Mouse (Mus musculus) cerebellum, adult 11-12 months (tissue): Measurements from ENCODE around the gene Mex3a.

Experiments used
- DNase-seq: peaks from one replicate; pipeline ENCODE4 v3.0.0; 2022

The Mex3a gene

DNA sequence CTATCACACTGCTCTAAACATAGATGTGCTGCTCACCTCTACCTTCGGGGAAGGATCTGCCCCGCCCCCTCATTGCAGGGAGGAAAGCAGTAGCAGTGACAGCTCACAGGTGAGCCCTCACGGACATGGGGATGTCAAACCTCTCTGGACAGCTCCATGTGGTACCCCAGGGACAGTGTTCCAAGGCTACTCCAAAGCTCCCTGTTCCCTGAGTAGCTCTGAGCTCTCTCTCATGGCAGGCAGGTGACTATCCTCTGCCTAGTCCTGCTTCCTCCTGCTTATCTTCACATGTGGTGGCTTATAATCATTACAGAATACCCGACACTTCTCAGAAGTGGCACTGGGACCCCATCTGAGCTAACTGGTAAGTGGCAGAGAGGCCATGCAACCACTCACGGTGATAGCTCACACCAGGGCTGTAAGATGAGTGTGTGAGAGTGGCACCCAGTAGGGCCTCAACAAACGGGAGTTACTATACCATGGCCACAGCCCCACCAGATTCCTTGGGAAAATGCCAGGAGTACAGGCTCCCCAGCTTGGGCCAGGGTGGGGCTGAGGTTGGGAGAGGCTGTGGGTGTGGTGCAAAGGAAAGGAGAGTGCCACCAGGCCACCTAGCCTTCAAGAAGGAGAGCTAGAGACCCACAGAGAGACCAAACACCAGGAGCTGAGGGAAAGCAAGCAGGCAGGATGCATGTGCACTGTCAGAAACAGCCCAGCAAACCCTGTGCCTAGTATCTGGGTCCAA lies 14.7 kb downstream of the Mex3a start:
- peak; percentile 38 for DNase-seq

DNA sequence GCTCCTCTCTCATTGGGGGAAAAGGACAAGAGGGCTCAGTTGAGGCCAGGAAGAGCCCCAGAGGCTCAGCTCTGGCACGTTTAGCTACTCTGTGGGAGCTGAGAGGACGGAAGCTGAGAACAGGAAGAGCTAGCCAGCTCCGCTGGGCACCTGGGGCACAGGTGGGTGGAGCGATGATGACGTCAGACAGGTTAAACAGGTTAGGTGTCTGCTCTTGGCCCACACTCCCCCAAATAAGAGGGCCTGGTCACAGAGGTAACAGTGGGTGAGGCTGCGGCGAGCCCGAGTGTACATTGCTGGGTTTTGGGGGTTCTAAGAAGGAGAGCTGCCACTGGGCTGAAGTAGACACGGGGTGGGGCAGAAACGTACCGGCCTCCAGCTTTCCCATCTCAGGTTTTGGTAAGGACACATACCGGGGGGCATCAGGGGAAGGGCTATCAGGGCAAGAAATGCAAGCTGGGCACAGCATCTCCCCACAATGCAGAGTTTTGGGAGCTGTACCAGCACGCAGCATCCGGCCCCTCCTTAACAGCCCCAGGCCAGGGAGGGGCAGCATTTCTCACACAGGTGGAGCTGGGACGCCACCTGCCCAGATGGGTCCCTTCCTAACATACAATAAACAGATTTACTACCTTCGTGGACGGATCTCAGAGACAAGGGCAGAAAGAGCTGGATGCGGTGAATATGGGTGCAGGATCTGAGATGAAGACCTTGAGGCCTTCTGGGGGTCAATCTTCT lies 16.2 kb downstream of the Mex3a start, which contains the start of gene Rab25:
Rab25 (minus strand) TSS at position 121 of the 738 bp plus-strand sequence.
- peak; percentile 47 for DNase-seq

DNA sequence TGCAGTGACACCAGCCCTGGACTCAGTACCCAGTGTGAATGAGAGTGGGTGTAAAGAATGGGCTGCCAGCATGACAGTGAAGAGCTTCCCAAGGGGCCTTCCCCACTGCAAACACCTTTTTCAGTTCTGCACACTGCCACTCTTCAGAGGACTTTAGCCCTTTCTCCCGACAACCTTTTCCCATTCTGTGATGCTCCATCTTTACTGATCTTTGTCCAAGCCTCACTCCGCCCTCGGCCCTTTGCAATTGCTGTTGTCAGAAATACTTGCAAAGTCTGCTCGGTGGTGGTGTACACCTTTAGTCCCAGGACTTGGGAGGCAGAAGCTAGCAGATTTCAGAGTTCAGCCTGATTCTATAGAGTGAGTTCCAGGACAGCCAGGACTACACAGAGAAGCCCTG lies 19.4 kb downstream of the Mex3a start:
- DNase-seq: peak; percentile 41

DNA sequence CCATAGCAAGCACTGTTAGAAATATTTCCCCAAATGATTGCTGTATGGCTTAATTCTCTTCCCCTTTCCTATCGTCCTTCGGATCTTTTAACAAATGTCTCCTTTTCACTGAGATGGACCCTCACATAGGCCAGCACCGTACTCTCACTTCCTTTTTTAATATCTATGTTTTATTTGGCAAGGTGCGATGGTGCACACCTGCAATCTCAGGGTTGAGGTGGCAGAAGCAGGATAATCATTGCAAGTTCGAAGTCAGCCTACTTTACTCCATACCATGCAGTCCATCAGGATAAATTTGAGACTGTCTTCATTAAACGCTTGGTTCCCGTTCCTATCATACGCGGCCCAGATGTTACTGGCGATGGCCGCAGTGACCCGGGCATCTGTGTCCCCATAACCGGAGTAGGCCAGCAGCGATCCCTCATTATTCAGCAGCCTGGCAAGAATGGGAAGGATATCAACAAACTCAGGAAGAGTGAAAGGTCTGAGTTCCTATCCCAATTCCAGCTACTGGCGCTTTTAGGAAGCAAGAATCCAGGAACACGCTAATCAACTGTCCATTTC lies 20.0 kb downstream of the Mex3a start:
- DNase-seq: peak; percentile 66

DNA sequence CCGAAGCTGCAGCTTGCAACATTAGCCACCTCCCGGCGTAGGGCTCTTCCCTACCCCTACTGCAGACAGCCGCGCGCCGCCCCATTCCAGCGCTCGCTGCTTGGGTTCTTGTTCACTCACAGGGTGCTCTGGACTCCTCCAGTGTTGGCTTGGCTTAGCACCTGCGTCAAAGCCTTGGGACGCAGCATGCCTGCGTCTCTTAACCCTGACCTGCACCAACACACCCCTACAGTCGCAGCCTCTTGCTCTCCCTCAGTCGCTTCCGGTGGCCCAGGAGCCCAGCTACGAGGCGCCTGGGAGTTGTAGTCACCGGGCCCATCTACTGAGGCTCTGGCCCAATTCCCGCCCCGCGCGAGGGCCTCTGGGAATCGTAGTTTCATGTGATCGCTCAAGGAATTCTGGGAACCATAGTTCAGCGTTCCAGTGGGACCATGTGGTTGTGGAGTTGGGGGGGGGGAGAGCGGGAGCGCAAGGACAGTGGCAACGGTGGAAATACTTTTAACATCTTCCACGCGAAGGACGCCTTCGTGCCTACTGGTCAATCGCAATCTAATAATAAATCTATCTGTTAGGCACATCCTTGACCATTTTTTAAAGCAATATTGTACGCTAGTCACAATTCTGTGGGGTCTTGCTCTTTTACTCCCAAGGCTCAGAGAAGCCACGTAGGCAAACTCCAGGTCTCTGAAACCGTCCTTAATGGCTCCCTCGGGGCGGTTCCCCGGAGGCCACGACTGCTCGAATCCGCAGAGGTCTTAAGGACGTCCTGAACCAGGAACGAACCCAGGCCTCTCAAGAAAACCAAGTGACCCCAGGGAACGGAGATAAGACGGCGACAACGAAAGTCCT lies 20.7 kb downstream of the Mex3a start, which contains the start of gene Lamtor2:
Lamtor2 (minus strand) TSS at position 399 of the 849 bp plus-strand sequence.
- peak; percentile 98 for DNase-seq

DNA sequence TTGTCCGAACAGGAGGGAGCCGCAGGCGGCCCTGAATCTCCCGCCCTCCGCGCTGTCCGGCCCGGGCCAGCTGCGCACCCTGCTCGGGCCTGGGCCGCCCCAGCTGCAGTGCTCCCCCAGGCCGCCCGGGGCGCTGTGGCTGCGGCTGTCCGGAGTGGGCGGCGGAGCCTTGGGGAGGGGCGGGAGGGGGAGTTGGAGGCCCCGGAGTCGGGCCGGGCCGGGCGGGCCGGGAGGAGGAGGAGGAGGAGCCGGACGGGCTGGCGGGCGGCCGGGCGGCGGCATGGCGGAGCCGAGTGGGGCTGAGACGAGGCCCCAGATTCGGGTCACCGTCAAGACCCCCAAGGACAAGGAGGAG lies 21.3 kb downstream of the Mex3a start, which contains the start of gene Ubqln4:
Ubqln4 (plus strand) TSS at position 234 of the 355 bp plus-strand sequence.
- no peak for DNase-seq

DNA sequence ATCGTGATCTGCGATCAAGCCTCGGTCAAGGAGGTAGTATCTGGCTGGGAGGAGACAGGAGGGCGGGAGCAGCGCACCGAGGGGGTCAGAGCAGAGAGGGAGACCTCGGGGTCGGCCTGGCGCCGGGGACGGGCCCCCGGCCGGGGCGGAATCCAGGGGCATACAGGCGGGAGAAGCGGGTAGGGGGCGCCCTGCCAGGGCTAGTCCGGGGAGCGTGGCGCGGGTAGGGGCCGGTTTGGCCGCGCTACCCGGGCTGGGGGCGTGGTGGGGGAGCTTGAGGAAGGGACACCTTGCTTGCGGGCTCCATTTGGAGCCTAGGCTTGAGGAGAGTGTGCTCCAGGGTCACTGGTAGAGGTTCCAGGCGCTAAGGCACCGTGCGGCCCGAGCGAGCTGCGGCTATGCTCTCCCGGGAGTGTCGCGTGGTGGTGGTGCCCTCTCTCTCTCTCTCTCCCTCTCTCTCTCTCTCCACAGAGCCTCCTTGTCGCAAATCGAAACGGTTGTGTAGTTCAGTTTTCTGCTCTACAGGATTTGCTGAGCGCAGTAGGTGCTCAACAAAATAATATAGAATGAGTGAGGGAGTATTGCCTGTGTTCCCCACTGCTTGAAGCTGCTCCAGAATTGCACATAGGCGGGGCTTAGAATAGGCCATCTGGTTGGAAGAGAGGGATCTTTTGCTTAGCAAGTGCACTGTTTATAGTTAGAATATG lies 21.8 kb downstream of the Mex3a start:
- DNase-seq: peak; percentile 88

DNA sequence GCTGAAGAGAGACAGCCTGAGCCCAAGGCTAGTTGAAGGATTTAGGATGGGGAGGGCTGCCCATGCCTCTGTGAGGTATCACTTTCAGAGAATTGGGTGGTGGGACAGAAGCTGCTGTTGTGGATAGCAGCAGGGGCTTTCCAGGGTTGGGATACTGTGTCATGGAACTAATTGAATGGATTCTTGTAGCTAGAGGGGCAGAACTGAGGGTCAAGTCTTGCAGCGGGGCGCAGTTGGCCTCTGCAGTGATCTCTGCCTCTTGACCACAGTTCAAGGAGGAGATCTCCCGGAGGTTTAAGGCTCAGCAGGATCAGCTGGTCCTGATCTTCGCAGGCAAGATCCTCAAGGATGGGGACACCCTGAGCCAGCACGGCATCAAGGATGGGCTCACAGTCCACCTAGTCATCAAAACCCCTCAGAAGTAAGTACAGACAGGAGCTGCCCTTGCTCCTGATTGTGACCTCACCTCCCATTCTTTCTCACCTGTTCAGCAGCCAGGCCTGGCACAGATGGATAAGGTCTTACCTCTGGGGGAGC lies 22.9 kb downstream of the Mex3a start:
- DNase-seq: no peak

DNA sequence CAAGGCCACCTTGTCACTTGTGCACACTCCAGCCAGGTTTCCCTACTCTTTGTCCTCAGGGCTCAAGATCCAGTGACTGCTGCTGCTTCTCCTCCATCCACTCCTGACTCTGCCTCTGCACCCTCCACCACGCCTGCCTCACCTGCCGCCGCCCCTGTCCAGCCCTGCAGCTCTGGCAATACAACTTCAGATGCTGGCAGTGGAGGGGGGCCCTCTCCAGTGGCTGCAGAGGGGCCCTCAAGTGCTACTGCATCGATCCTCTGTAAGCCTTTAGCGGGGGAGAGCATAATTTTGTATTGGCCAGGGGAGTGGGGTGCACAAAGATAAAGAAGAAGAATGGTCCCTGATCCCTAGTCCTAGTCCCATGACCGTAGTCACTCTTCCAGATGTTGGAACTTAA lies 23.5 kb downstream of the Mex3a start:
- DNase-seq: peak; percentile 50

DNA sequence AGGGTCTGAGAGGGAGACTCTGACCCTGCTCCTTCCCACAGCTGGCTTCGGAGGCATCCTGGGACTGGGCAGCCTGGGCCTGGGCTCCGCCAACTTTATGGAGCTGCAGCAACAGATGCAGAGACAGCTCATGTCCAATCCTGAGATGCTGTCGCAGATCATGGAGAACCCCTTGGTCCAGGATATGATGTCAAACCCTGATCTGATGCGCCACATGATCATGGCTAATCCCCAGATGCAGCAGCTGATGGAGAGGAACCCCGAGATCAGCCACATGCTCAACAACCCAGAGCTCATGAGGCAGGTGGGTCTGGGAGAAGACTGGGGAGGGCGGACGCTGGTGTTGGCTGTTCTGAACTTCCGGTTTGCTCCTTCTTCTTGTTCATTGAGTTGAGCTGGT lies 24.4 kb downstream of the Mex3a start:
- DNase-seq: no peak

DNA sequence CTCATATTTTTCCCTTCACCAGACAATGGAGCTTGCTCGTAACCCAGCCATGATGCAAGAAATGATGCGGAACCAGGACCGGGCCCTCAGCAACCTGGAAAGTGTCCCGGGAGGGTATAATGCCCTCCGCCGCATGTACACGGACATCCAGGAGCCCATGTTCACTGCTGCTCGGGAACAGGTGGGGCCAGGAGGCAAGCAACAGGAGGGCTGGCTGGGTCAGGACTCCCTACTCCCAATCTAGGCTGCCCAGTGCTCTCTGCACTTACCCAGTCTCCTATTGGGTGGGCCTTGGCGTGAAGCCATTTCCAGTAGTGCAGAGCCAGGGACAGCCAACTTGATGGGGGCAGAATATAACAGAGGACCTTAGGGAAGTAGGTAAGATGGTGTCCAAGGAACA lies 27.4 kb downstream of the Mex3a start:
- DNase-seq: no peak

DNA sequence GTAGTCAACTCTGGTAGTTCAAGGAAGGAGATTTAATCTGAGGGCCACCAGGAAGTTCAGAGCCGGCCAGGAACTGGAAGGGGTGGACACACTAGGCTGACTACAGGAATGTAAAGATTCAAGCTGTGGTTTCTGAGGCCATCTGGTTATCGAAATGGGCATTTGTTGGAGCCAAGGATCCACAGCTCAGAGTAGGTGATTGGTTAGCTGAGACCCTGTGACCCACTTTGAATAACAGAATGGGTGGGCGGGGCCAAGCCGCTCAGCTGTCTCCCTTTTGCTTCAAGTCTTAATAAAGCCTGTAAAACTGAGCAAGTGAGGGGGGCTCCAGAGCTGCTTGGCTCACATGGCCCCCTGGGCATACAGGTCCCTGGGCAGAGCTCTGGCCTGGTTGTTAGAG lies 29.8 kb downstream of the Mex3a start:
- DNase-seq: no peak

DNA sequence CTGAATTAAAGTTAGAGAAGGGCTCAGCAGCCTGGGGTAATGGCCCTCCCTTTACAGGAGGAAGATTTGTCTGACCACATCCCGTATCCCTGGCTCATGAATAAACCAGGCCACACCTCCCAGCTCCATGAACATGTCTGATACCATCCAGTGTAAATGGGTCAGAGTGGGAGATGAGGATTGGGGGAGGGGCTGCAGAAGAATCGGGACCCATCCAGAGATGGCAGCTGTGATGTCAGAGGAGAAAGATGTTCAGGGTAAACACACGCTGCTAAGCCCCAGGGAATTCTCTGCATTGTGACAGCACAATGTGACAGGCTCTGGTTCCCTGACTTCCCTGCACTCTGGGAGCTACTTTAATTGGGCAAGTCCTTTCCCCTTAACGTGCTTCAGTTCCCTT lies 31.2 kb downstream of the Mex3a start:
- DNase-seq: no peak

DNA sequence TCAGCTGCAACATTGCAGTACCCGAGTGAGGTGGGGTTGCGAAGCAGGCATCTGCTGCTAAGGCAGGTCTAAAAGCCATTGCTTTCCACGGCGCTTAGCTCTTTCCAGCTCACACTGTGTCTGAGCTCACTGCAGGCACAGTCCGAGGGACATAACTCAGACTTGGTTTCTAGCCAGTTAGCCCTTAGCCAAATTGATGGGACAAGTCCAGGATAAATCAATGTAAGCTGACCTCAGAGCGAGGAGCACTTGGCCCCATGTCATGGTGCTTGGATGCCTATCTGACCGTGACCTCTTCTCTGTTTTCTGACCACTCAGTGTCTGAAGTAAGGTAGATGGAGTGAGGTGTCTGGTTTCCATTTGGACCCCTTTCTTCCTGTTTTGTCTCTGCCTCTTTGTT lies 31.8 kb downstream of the Mex3a start:
- no peak for DNase-seq

DNA sequence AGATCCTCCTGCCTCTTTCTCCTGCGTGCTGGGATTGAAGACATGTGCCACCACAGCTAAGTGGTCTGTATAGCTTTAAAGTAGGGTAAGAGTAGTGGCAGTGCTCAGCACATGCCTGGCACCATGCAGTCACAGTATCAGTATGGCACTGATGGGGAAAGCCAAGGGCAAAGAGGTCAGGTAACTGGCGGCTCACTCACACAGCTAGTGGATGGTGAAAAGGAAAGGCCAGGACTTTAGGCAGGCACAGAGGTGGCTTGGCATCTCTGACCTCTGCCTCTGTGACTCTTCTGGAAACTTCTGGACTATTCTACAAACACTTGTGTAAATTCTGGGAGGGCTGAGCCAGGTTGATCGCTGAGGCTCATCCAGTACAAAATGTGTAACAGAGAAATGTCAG lies 33.9 kb downstream of the Mex3a start:
- no peak for DNase-seq

DNA sequence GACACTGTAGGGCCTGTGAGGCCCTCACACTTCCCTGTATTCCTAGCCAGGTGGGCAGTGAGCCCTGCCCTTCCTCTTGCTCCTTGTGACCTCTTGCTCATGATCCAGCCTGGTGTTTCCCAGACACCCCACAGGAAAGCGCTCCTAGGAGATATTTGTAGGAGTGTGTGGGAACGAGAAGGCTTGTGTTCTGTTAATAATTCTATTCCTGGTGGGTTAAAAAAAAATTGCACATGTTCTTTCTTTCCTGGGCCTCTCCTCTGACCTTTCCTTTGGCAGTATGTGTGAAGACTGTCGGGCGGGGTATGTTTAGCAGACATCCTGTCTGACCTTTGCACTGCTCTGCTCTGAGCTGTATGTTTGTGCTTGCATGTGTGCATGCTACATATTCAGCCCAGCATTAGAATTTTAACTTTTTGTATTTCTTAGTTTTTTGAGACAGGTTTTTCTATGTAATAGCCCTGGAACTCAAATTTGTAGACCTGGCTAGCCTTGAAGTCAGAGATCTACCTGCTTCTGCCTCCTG lies 34.4 kb downstream of the Mex3a start:
- DNase-seq: no peak

DNA sequence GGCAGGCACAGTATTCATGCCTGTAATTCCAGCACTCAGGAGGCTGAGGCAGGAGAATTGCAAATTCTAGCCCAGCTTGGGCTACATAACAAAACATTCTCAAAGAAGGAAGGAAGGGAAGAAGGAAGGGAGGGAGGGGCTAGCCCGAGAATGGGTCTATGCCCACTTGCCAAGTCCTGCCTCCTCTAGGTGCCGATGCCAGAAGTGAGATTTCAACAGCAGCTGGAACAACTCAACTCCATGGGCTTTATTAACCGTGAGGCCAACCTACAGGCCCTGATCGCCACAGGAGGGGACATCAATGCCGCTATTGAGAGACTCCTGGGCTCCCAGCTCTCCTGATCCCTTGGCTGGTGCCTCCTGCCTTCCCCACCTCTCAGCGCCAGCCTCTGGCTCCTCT lies 35.7 kb downstream of the Mex3a start:
- no peak for DNase-seq

DNA sequence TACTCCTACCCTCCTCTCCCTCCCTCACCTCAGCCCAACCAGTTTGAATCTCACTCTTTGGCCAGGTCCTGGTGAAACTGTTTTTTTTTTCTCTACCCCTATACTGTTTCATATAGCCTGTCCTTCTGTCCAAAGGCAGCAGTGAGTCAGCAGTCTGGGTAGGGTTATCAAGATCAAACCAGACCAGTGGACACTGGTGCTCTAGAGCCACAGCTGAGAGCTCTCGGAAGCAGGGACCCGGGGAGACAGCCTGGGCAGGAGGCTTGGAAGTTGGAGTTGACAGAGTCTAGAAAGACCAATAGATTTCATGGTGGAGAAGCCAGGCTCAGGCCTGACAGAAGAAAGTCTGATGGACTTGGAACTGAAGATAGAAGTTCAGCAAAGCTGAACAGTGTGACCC lies 36.4 kb downstream of the Mex3a start:
- DNase-seq: no peak

DNA sequence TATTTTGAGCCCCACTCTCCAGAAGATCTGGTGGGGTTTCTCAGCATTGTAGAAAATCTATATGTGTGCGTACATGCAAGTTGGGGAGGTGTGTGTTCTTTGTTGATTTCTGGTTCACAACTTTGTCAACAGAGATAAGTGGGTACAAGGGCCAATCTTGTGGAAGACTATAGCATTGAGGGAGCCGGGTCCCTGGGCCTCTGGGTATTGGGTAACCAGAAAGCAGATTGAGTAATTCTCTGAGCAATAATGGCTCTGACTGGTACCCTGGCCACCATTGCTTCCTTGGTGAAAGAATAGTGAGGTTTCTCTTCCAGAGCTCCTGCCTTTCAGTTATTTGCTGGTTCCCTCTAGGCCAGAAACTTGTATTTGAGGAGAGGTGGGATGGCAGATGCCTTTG lies 36.9 kb downstream of the Mex3a start:
- DNase-seq: no peak

DNA sequence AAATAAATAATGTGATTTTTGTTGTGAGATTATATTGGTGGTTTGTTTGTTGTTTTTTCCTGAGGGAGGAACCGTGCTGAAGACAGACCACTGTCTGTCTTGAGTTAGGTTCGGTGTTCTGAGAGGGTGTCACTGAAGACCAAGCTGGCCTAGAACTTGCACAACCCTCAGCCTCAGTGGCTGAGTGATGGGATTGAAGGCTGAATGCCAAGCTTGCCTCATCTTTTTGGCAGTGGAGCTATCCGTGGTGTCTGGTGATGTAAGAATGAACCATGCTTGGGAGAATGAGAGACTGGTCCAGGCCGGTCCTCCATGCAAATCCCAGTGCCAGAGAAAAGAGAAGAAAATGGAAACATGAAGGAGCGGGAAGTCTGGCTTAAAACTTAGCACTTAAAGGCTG lies 37.5 kb downstream of the Mex3a start:
- no peak for DNase-seq

DNA sequence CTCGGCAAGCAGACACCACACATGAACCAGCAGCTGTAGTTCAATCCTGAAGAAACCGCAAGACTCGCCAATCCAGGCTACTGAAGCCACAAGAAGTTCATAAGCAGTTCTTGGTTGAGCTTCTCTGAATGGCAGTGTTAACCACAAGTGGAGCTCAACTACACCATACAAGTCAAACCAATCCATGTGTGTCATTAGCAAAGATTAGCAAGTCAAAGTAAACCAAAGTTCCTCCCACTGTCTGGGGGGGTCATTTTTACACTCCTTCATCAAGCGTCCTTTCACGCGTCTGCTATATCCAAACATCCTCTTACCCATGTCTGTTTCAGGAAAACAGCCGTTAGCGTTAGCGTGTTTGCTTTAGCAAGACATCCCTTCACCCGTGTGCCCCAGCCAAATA lies 38.1 kb downstream of the Mex3a start:
- DNase-seq: no peak

DNA sequence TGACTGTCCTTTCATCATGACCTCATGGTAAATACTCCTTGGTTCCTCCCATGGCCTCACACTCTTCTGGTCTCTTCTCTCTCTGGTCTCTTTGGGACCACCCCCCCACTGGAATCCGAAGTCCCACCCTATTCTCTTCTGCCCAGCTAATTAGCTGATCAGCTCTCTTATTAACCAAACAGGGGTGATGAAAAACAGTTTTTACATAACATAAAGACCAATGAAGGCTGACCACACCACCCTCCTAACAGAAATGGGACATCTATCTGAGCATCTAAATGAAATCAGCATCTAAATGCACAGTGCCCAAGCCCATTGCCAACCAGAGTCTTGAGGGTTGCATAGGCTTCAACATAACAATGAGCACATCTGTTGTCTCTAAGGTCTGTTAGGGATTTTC lies 39.7 kb downstream of the Mex3a start:
- DNase-seq: no peak
